Mouse (Mus musculus): ENCODE data around the gene Nup210l.
"Not testable (repeated sequence)": the region's sequence is repeated elsewhere in the genome, so short reads cannot be mapped to it uniquely, and the experiment has no call there.

- not testable (repeated sequence) for TF ChIP-seq GATA1 (IDR thresholded peaks at IDR 0.05; ENCODE audit: borderline replicate concordance, low read length); FLI1 (IDR thresholded peaks at IDR 0.05; ENCODE audit: low read length)
Observed at GRCm38 (mm10) chr3:90122036-90122435, 18.1 kb downstream of the Nup210l start.
